Mouse (Mus musculus) midbrain, postnatal 0 days (tissue): ENCODE measurements at regions not wholly inside any gene's neighbourhood (a gene's known extent, or its start where the extent isn't known, plus 50 kb on each side); places are given as distances from the start of the nearest gene placed in this dataset.

Experiments
- ATAC-seq: fragments of 200-750 bp; cut with Nextera tagmentation; 2 replicates; pipeline ENCODE4 v1.8.0; 2017; ENCODE audit warnings: moderate number of reproducible peaks, mild to moderate bottlenecking, moderate TSS enrichment, moderate library complexity; ENCODE audit not compliant: low FRiP score
- DNase-seq: peaks from one replicate; pipeline ENCODE4 v3.0.0-alpha.2; 2015; ENCODE audit warnings: low spot score
- H3K27ac ChIP-seq: fragments of 300-500 bp; sonication (generic); 2 replicates; pipeline ENCODE4 v1.5.1; 2014; ENCODE audit warnings: low read depth, mild to moderate bottlenecking, low read length, mixed read lengths
- H3K27me3 ChIP-seq: fragments of 300-500 bp; sonication (generic); 2 replicates; pipeline ENCODE4 v1.6.1; 2014; ENCODE audit warnings: low read length, control low read depth, mixed read lengths; ENCODE audit not compliant: insufficient read depth
- H3K36me3 ChIP-seq: fragments of 300-500 bp; sonication (generic); 2 replicates; pipeline ENCODE4 v1.6.1; 2014; ENCODE audit warnings: low read length, control low read depth, mixed read lengths; ENCODE audit not compliant: insufficient read depth
- H3K4me1 ChIP-seq: fragments of 300-500 bp; sonication (generic); 2 replicates; pipeline ENCODE4 v1.6.1; 2014; ENCODE audit warnings: mild to moderate bottlenecking, control low read depth, antibody characterized with exemption, low read length, mixed read lengths; ENCODE audit not compliant: insufficient read depth
- H3K4me2 ChIP-seq: fragments of 300-500 bp; sonication (generic); 2 replicates; pipeline ENCODE4 v1.6.1; 2014; ENCODE audit warnings: low read depth, mild to moderate bottlenecking, low read length, mixed read lengths; ENCODE audit not compliant: poor library complexity, severe bottlenecking
- H3K4me3 ChIP-seq: fragments of 300-500 bp; sonication (generic); 2 replicates; pipeline ENCODE4 v1.5.1; 2014; ENCODE audit warnings: low read depth, mild to moderate bottlenecking, low read length, moderate library complexity
- H3K9ac ChIP-seq: fragments of 300-500 bp; sonication (generic); replicated peaks from 2 replicates; pipeline ENCODE4 v1.6.1; 2014; ENCODE audit warnings: mild to moderate bottlenecking, low read length, moderate library complexity, mixed read lengths; ENCODE audit not compliant: poor library complexity, severe bottlenecking
- H3K9me3 ChIP-seq: fragments of 300-500 bp; sonication (generic); 2 replicates; pipeline ENCODE4 v1.6.1; 2016; ENCODE audit warnings: low read length, control low read depth
- CTCF ChIP-seq: IDR thresholded peaks from 2 replicates; pipeline ENCODE4 v1.5.1; 2016; ENCODE audit warnings: antibody characterized with exemption, mild to moderate bottlenecking
- WGBS: fragments of 180-500 bp; shearing (Covaris S2); extraction: QIAGEN DNeasy Blood & Tissue Kit; methylation state at CpG from one replicate; pipeline ENCODE4 v1.1.7; 2014; 5-methylcytosine and 5-hydroxymethylcytosine counted together

DNA sequence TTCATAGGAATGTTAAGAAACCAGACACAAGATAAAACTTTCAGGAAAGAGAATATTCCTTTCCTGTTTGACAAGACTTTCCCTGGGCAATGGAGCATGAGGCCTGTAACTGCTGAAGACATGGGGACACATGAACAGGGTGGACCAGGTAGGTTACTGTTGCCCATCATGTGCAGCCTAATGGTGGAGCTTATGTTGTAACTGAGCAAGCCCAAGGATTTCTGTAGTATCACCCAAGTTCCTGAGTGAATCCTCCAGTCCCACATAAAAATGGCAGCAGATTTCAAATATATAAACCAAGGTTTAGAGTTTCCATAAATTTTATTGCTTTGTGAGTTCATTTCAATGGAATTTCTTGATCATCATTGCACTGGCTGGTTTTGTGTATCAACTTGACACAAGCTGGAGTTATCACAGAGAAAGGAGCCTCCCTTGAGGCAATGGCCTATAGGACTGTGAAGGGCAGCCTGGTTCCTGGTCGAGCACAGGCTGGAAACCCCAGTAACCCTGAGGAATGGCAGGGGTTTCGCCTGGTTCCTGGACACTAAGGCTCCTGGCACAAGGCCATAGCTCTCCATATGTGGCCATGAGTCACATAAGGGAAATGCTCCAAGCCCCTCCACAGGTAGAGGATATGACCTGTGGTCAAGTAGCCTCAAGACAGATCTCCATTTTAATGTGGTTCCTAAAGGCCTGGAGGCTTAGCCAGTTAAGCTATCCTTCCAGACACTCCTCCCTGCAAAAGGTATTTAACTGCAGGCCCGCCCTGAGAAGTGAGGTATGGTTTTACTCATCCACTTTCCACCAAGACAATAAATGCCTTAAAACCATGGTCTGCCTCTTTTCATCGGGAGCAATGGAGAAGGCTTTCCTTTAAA, 92.9 kb upstream of the Pfn2 start:
- no peak for DNase-seq
- 92% methylated on average over 4 of the region's 4 CpGs for WGBS
- no peak for TF ChIP-seq CTCF

GRCm38 (mm10) chr3:57944698-57945097, 96.8 kb upstream of the Pfn2 start:
- no peak for TF ChIP-seq CTCF

More for the DNA sequence above, 92.9 kb upstream of the Pfn2 start:
- Histone ChIP-seq H3K4me1 (no peaks in the 10 kb centered on the region), H3K9me3 (no peaks in the 10 kb centered on the region), H3K27me3 (no peaks in the 10 kb centered on the region), H3K9ac (no peak overlapping the region), H3K4me2 (no peak overlapping the region), H3K27ac (no peak overlapping the region), H3K4me3 (no peak overlapping the region), H3K36me3 (no peaks in the 10 kb centered on the region)
- no peak for ATAC-seq

DNA sequence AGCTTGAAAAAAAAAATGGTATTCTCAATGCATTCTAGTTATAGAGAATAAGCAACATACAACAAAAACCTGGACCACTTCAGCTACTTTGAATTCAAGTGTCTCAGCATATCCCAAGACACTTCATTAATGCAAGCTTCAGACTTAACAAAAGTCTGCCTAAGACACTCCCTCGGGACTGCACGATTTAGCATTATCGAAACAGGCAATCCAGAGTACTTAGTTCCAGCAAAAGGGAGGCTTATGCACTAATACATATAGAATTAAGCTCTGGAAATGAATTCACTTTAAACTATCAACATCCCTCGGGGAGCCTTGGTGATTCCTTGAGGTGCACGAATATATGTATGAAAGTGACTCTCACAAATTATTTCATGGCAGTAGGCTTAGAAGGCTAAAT, 97.9 kb upstream of the Pfn2 start:
- ATAC-seq (no peak), DNase-seq (peak; percentile 6)
- Histone ChIP-seq H3K27ac (no peak overlapping the region), H3K9me3 (no peaks in the 10 kb centered on the region), H3K36me3 (no peaks in the 10 kb centered on the region), H3K4me1 (no peaks in the 10 kb centered on the region), H3K4me2 (no peak overlapping the region), H3K27me3 (no peaks in the 10 kb centered on the region), H3K4me3 (no peak overlapping the region), H3K9ac (no peak overlapping the region)
- WGBS, result 33% methylated on average over 5 of the region's 5 CpGs
- no peak for TF ChIP-seq CTCF

More at GRCm38 (mm10) chr3:57944698-57945097, 96.8 kb upstream of the Pfn2 start:
- H3K36me3 ChIP-seq, result no peaks in the 10 kb centered on the region
- 81% methylated on average over 2 of the region's 2 CpGs for WGBS
- H3K4me1 ChIP-seq, result no peaks in the 10 kb centered on the region
- ATAC-seq, result no peak
- DNase-seq, result no peak
- H3K4me3 ChIP-seq, result no peak overlapping the region
- no peaks in the 10 kb centered on the region for H3K27me3 ChIP-seq
- no peak overlapping the region for H3K27ac ChIP-seq
- no peak overlapping the region for H3K9ac ChIP-seq
- no peaks in the 10 kb centered on the region for H3K9me3 ChIP-seq
- no peak overlapping the region for H3K4me2 ChIP-seq

DNA sequence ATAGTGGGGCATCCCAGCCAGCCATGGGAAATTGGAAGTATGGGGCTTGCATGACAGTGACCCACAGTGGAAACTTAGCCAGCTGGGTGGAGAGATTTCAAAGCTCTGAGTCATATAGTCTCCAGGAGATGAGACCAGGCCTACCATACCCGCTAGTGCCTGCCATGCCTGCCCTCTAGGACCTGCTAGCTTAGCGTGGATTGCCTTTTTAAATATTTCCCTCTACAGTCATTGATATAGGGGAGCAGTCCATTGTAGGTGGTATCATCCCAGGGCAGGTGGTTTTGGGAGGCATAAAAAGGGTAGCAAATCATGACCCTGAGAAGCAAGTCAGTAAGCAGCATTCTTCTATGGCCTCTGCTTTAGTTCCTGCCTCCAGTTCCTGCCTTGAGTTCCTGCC, 99.5 kb upstream of the Pfn2 start:
- WGBS, result 90% methylated on average over 2 of the region's 2 CpGs
- DNase-seq, result no peak

GRCm38 (mm10) chr3:57948720-57949119, 100.8 kb upstream of the Pfn2 start:
- Histone ChIP-seq H3K27ac (no peak overlapping the region), H3K4me1 (no peaks in the 10 kb centered on the region), H3K4me3 (no peak overlapping the region), H3K27me3 (no peaks in the 10 kb centered on the region), H3K4me2 (no peak overlapping the region), H3K9me3 (no peaks in the 10 kb centered on the region), H3K36me3 (no peaks in the 10 kb centered on the region), H3K9ac (no peak overlapping the region)
- DNase-seq, result no peak
- TF ChIP-seq CTCF, result no peak
- ATAC-seq, result no peak
- 82% methylated on average over 1 of the region's 1 CpGs for WGBS

More for the DNA sequence above, 99.5 kb upstream of the Pfn2 start:
- Histone ChIP-seq H3K9ac (no peak overlapping the region), H3K4me2 (no peak overlapping the region), H3K27me3 (no peaks in the 10 kb centered on the region), H3K27ac (no peak overlapping the region), H3K9me3 (no peaks in the 10 kb centered on the region), H3K4me1 (no peaks in the 10 kb centered on the region), H3K36me3 (no peaks in the 10 kb centered on the region), H3K4me3 (no peak overlapping the region)
- no peak for TF ChIP-seq CTCF
- ATAC-seq, result no peak
